Mouse (Mus musculus) hindbrain, embryonic 11.5 days (tissue): ENCODE results near the gene Dhh. TPM values are rescaled to one million over a fixed set of nuclear protein-coding genes. Genes with fewer than 3 reads are reported as not detected.

ENCODE experiments used
- polyA plus RNA-seq: library from polyadenylated mRNA; unstranded; fragments of >200 nt; fragmentation: Nextera tagmentation; extraction: Ambion mirVana; gene quantifications from 2 replicates; pipeline ENCODE4 v1.2.1, GENCODE M21; 2014

Gene Dhh
- polyA plus RNA-seq, 1 experiment from 2014 or later, result 0.68 TPM

Other genes with a start within 250 kb of the Dhh start
- gene Ddx23, start 235.6 kb downstream of the Dhh start, polyA plus RNA-seq, result 21.7 and 33.0 TPM in 2 replicates
- 5.2 and 5.9 TPM in 2 replicates for gene Rnd1, start 221.1 kb downstream of the Dhh start, polyA plus RNA-seq
- 2.4 and 3.0 TPM in 2 replicates for gene Ccdc65, start 190.3 kb downstream of the Dhh start, polyA plus RNA-seq
- gene Fkbp11, start 170.3 kb downstream of the Dhh start, polyA plus RNA-seq, result 13.0 and 15.5 TPM in 2 replicates
- gene Arf3, start 135.3 kb downstream of the Dhh start, polyA plus RNA-seq, result 32.3 and 33.2 TPM in 2 replicates
- 0.54 and 0.57 TPM in 2 replicates for gene Wnt10b, start 120.4 kb downstream of the Dhh start, polyA plus RNA-seq
- 8.0 and 9.5 TPM in 2 replicates for gene Wnt1, start 108.7 kb downstream of the Dhh start, polyA plus RNA-seq
- gene Ddn, start 89.0 kb downstream of the Dhh start, polyA plus RNA-seq, result 0.35 and 0.60 TPM in 2 replicates
- gene Prkag1, start 67.0 kb downstream of the Dhh start, polyA plus RNA-seq, result 65.9 and 70.6 TPM in 2 replicates
- gene Kmt2d, start 27.3 kb downstream of the Dhh start, polyA plus RNA-seq, result 13.7 and 20.5 TPM in 2 replicates
- 13.4 and 17.8 TPM in 2 replicates for gene Rhebl1, start 4.0 kb downstream of the Dhh start, polyA plus RNA-seq
- gene Lmbr1l, start 19.7 kb upstream of the Dhh start, polyA plus RNA-seq, result 9.4 and 13.4 TPM in 2 replicates
- 1,792 and 1,905 TPM in 2 replicates for gene Tuba1b, start 36.0 kb upstream of the Dhh start, polyA plus RNA-seq
- not detected in 2 replicates for gene Gm49450, start 55.0 kb upstream of the Dhh start, polyA plus RNA-seq
- 8,897 and 9,833 TPM in 2 replicates for gene Tuba1a, start 55.2 kb upstream of the Dhh start, polyA plus RNA-seq
- gene Tuba1c, start 131.4 kb upstream of the Dhh start, polyA plus RNA-seq, result 93.2 and 95.2 TPM in 2 replicates
- 17.2 and 20.9 TPM in 2 replicates for gene Prph, start 156.6 kb upstream of the Dhh start, polyA plus RNA-seq
- 19.1 and 22.9 TPM in 2 replicates for gene Troap, start 176.0 kb upstream of the Dhh start, polyA plus RNA-seq
- gene C1ql4, start 189.3 kb upstream of the Dhh start, polyA plus RNA-seq, result 10.2 and 12.4 TPM in 2 replicates
- 1.2 and 3.3 TPM in 2 replicates for gene Dnajc22, start 194.6 kb upstream of the Dhh start, polyA plus RNA-seq
- 59.5 and 64.9 TPM in 2 replicates for gene Spats2, start 227.4 kb upstream of the Dhh start, polyA plus RNA-seq